Mouse (Mus musculus) hindbrain, embryonic 13.5 days (tissue): ENCODE data around the gene Qsox2. TPM values are rescaled to one million over a fixed set of nuclear protein-coding genes. Genes with fewer than 3 reads are reported as not detected.

Source experiments
- ATAC-seq: fragments of 200-750 bp; cut with Nextera tagmentation; 2 replicates; pipeline ENCODE4 v1.8.0; 2017; ENCODE audit warnings: moderate TSS enrichment; ENCODE audit not compliant: low FRiP score
- H3K27ac ChIP-seq: fragments of 300-500 bp; sonication (generic); 2 replicates; pipeline ENCODE4 v1.5.1; 2015; ENCODE audit warnings: inconsistent platforms, mild to moderate bottlenecking, moderate library complexity
- H3K27me3 ChIP-seq: fragments of 300-500 bp; sonication (generic); 2 replicates; pipeline ENCODE4 v1.6.1; 2015; ENCODE audit warnings: mild to moderate bottlenecking, inconsistent platforms
- H3K36me3 ChIP-seq: fragments of 300-500 bp; sonication (generic); 2 replicates; pipeline ENCODE4 v1.6.1; 2015; ENCODE audit warnings: mild to moderate bottlenecking, inconsistent platforms
- H3K4me1 ChIP-seq: fragments of 300-500 bp; sonication (generic); replicated peaks from 2 replicates; pipeline ENCODE4 v1.6.1; 2015; ENCODE audit warnings: inconsistent platforms
- H3K4me2 ChIP-seq: fragments of 300-500 bp; sonication (generic); 2 replicates; pipeline ENCODE4 v1.6.1; 2015; ENCODE audit warnings: inconsistent platforms, mild to moderate bottlenecking, moderate library complexity
- H3K4me3 ChIP-seq: fragments of 300-500 bp; sonication (generic); 2 replicates; pipeline ENCODE4 v1.5.1; 2015; ENCODE audit warnings: mild to moderate bottlenecking, inconsistent platforms
- H3K9ac ChIP-seq: fragments of 300-500 bp; sonication (generic); 2 replicates; pipeline ENCODE4 v1.6.1; 2015; ENCODE audit warnings: mild to moderate bottlenecking, inconsistent platforms
- H3K9me3 ChIP-seq: fragments of 300-500 bp; sonication (generic); 2 replicates; pipeline ENCODE4 v1.6.1; 2016; ENCODE audit warnings: inconsistent platforms
- WGBS: fragments of 180-500 bp; shearing (Covaris S2); methylation state at CpG from one replicate; pipeline ENCODE4 v1.1.7; 2015; 5-methylcytosine and 5-hydroxymethylcytosine counted together
- polyA plus RNA-seq: library from polyadenylated mRNA; unstranded; fragments of >200 nt; fragmentation: Nextera tagmentation; extraction: Ambion mirVana; gene quantifications from 2 replicates; pipeline ENCODE4 v1.2.1, GENCODE M21; 2015

Qsox2 gene
- 13.2 and 13.9 TPM in 2 replicates for polyA plus RNA-seq

- H3K27me3 ChIP-seq, result no peaks in the 10 kb centered on the region
- no peaks in the 10 kb centered on the region for H3K36me3 ChIP-seq
- H3K4me1 ChIP-seq, result peaks cover 32% of the 10 kb centered on the region
- H3K9ac ChIP-seq, result peak within 1 kb of the TSS; percentile 90
- no peaks in the 10 kb centered on the region for H3K9me3 ChIP-seq
- H3K4me3 ChIP-seq, result peak within 1 kb of the TSS; percentile 90
- 2% methylated on average over 36 of the region's 36 CpGs for WGBS
- peak within 1 kb of the TSS; percentile 88 for H3K27ac ChIP-seq
- peak within 1 kb of the TSS; percentile 82 for H3K4me2 ChIP-seq
- ATAC-seq, result peak; percentile 81
These were observed at the start of gene Qsox2 for GRCm38 (mm10) chr2:26237290-26237782. Qsox2 (minus strand) TSS chr2:26237525.

DNA sequence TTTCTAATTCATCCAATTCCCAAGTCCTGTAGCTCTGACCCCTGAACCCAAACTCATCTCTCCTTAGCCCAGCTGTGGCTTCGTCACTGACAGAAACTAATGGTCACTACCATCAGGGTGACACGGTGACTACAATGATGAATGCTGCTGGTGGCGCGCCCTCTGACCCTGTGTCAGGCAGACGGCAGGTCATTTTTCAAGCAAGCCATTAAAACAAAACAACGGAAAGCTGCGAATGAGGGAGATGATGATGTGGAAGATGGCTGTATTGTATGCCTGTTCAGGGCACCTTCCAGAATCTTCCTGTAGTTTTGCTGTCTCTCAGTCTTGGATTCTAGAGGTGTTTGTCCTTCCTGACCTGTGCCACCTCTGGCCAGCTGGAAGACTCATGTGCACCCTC lies 49.1 kb upstream of the Qsox2 start:
- ATAC-seq, result no peak
- Histone ChIP-seq H3K36me3 (no peaks in the 10 kb centered on the region), H3K9ac (no peak overlapping the region), H3K4me2 (no peak overlapping the region), H3K27me3 (no peaks in the 10 kb centered on the region), H3K27ac (no peak overlapping the region), H3K9me3 (no peaks in the 10 kb centered on the region), H3K4me3 (no peak overlapping the region), H3K4me1 (peaks cover 11% of the 10 kb centered on the region)
- WGBS, result 24% methylated on average over 7 of the region's 7 CpGs

- Histone ChIP-seq H3K4me3 (no peak overlapping the region), H3K36me3 (no peaks in the 10 kb centered on the region), H3K4me1 (peaks cover 11% of the 10 kb centered on the region), H3K27me3 (no peaks in the 10 kb centered on the region), H3K27ac (no peak overlapping the region), H3K9me3 (no peaks in the 10 kb centered on the region), H3K4me2 (no peak overlapping the region), H3K9ac (no peak overlapping the region; the same call in 1 of the 2 replicates)
- ATAC-seq, result no peak
- WGBS, result 38% methylated on average over 7 of the region's 7 CpGs
These were observed 48.5 kb upstream of the Qsox2 start for GRCm38 (mm10) chr2:26285804-26286203.

- 73% methylated on average over 11 of the region's 11 CpGs for WGBS
- no peak overlapping the region for H3K9ac ChIP-seq
These were observed 43.3 kb upstream of the Qsox2 start for GRCm38 (mm10) chr2:26280594-26280993.

DNA sequence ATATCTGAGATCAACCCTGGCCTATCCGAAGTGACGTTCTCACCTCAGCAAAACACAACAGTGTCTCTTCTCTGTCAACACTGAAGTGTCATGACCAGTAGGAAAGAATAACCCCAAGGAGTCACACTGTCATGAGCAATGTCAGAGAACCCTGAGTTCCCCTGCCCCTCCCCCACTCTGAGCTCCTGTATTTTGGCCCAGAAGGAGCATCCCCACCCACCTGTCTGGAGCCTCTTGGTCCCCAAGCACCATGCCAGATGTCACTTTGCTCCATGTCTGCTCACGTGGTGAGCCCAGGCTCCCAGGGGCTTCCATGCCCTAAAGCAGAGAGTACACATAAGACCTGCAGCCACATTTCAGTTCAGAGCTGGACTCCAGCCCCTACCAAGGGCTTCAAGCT lies 42.4 kb upstream of the Qsox2 start:
- H3K4me2 ChIP-seq, result no peak overlapping the region
- no peak overlapping the region for H3K27ac ChIP-seq
- H3K4me1 ChIP-seq, result peaks cover 5% of the 10 kb centered on the region; the same call in 1 of the 2 replicates
- no peaks in the 10 kb centered on the region for H3K9me3 ChIP-seq
- H3K27me3 ChIP-seq, result no peaks in the 10 kb centered on the region
- H3K9ac ChIP-seq, result no peak overlapping the region
- no peak overlapping the region for H3K4me3 ChIP-seq
- WGBS, result 79% methylated on average over 3 of the region's 3 CpGs
- ATAC-seq, result no peak
- H3K36me3 ChIP-seq, result no peaks in the 10 kb centered on the region

More at GRCm38 (mm10) chr2:26280594-26280993, 43.3 kb upstream of the Qsox2 start:
- H3K4me3 ChIP-seq, result no peak overlapping the region
- ATAC-seq, result no peak
- no peak overlapping the region for H3K4me2 ChIP-seq
- no peaks in the 10 kb centered on the region for H3K9me3 ChIP-seq
- H3K36me3 ChIP-seq, result no peaks in the 10 kb centered on the region
- H3K27ac ChIP-seq, result no peak overlapping the region
- H3K4me1 ChIP-seq, result peaks cover 7% of the 10 kb centered on the region
- H3K27me3 ChIP-seq, result no peaks in the 10 kb centered on the region

DNA sequence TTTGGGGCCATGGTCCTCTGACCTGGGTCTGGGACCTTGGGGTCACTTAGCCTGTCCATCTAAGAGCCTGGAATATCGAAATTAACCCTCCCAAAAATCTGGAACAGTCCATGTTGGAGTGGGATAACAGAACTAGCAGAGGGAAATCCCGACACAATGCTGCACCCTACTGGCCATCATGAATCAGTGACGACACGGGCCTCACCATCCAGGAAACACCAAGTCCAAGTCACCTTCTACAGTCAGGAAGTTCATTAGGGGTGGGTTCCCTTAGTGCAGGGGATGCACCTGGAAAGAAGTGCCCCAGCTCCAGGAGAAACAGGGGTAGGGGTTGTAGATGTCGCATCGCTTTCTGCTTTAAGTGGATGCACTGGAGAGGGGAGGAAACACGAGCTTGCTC lies 36.3 kb upstream of the Qsox2 start:
- WGBS, result 25% methylated on average over 7 of the region's 7 CpGs
- Histone ChIP-seq H3K9ac (no peak overlapping the region), H3K27me3 (no peaks in the 10 kb centered on the region), H3K4me2 (no peak overlapping the region), H3K4me1 (no peaks in the 10 kb centered on the region), H3K9me3 (no peaks in the 10 kb centered on the region), H3K4me3 (no peak overlapping the region), H3K36me3 (no peaks in the 10 kb centered on the region), H3K27ac (no peak overlapping the region)
- 0 out of 2 replicates have a peak, but pooled peaks have one; percentile 54 for ATAC-seq

GRCm38 (mm10) chr2:26268216-26268615 lies 30.9 kb upstream of the Qsox2 start:
- Histone ChIP-seq H3K9me3 (no peaks in the 10 kb centered on the region), H3K27me3 (no peaks in the 10 kb centered on the region), H3K9ac (no peak overlapping the region), H3K27ac (no peak overlapping the region), H3K36me3 (no peaks in the 10 kb centered on the region), H3K4me2 (no peak overlapping the region), H3K4me3 (no peak overlapping the region), H3K4me1 (no peaks in the 10 kb centered on the region)
- WGBS, result 73% methylated on average over 3 of the region's 3 CpGs
- ATAC-seq, result no peak

GRCm38 (mm10) chr2:26266066-26266742 lies 28.9 kb upstream of the Qsox2 start:
- H3K27me3 ChIP-seq, result no peaks in the 10 kb centered on the region
- 86% methylated on average over 10 of the region's 10 CpGs for WGBS
- H3K36me3 ChIP-seq, result no peaks in the 10 kb centered on the region
- H3K4me3 ChIP-seq, result no peak overlapping the region
- no peaks in the 10 kb centered on the region for H3K9me3 ChIP-seq
- no peak overlapping the region for H3K9ac ChIP-seq
- no peak overlapping the region for H3K4me2 ChIP-seq
- H3K27ac ChIP-seq, result no peak overlapping the region
- H3K4me1 ChIP-seq, result no peaks in the 10 kb centered on the region
- ATAC-seq, result no peak

DNA sequence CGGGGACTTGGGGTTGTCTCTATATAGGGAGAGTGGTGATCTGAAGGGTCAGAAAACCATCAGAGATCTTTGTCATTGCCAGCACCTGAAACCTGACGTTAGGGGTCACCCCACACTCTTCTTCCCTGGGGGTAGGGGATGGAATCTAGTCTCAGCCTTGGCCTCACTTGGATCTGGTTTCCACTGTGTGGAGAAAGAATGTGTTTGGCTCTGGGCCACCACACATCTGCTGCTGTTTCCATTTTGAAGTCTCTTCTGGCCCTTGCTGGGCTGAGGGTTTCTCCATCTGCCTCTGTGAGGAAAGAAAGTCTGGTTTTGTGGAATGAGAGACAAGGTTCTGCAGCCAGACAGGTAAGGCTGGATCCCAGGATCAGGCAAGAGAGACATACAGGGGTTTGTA lies 27.8 kb upstream of the Qsox2 start:
- H3K27me3 ChIP-seq, result no peaks in the 10 kb centered on the region
- no peak overlapping the region for H3K27ac ChIP-seq
- 74% methylated on average over 2 of the region's 2 CpGs for WGBS
- no peak overlapping the region for H3K4me2 ChIP-seq
- no peak for ATAC-seq
- H3K36me3 ChIP-seq, result no peaks in the 10 kb centered on the region
- H3K4me1 ChIP-seq, result no peaks in the 10 kb centered on the region
- no peaks in the 10 kb centered on the region for H3K9me3 ChIP-seq
- H3K9ac ChIP-seq, result no peak overlapping the region
- no peak overlapping the region for H3K4me3 ChIP-seq

GRCm38 (mm10) chr2:26264646-26265045 lies 27.3 kb upstream of the Qsox2 start:
- Histone ChIP-seq H3K36me3 (no peaks in the 10 kb centered on the region), H3K4me2 (no peak overlapping the region), H3K4me3 (no peak overlapping the region), H3K27ac (no peak overlapping the region), H3K9me3 (no peaks in the 10 kb centered on the region), H3K9ac (no peak overlapping the region), H3K27me3 (no peaks in the 10 kb centered on the region), H3K4me1 (no peaks in the 10 kb centered on the region)
- 75% methylated on average over 4 of the region's 4 CpGs for WGBS
- ATAC-seq, result no peak

DNA sequence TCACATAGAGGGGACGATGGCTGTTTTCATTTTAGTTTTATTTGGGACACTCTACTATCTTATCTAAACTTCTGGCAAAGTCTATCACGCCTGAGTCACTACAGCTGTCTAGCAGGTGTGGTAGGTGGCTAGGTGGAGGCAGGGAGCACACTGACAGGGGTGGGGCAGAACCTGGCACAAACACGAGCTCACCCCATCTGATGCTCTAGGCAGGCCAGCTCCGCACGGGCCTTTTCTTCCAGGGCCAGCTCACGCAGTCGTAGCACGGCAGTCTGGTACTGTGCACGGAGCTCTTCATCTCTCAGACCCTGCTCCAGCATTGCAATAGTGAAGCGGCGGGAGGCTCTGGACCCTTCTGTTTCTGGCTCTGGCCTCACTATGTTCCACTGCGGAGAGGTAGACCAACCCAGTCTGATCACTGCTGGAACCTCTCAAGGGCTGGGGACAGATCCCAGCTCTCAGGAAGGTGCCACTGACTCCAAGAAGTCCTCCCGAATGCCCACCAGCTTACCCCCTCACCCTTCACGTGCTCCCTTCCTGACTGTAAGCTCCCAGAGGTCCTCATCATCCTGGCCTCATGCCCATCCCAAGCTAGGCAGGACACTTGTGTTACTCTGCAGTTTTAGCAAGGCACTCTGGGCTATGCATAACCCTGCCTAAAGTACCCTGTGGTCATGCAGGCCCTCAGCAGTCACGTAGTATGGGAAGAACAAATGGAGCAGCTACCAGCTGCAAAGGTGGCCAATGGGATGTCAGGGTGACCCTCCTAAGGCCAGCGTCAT lies 20.2 kb upstream of the Qsox2 start:
- H3K9ac ChIP-seq, result no peak overlapping the region
- H3K27me3 ChIP-seq, result no peaks in the 10 kb centered on the region
- H3K4me2 ChIP-seq, result no peak overlapping the region
- no peak for ATAC-seq
- no peaks in the 10 kb centered on the region for H3K36me3 ChIP-seq
- H3K4me3 ChIP-seq, result no peak overlapping the region
- H3K4me1 ChIP-seq, result no peaks in the 10 kb centered on the region
- no peak overlapping the region for H3K27ac ChIP-seq
- WGBS, result 89% methylated on average over 16 of the region's 16 CpGs
- H3K9me3 ChIP-seq, result no peaks in the 10 kb centered on the region

DNA sequence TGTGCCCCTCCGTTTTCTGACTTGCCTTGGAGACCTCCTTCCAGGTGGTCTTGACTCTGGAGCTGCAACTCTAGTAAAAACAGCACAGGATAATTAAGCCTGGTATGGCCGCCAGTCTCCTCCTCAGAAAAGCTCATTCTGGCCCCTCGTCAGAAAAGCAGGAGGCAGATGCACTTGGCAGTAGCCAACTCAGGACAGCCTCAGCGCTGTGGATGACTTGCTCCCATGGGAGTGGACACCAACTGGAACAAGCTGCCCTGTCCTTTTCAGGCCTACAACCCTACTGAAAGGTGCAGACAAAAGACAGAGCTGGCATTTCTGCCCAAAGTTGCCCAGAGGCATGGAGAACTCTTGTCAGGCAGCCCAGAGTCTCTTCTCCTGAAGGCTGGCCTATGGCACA lies 17.5 kb upstream of the Qsox2 start:
- no peak for ATAC-seq
- Histone ChIP-seq H3K9me3 (no peaks in the 10 kb centered on the region), H3K36me3 (no peaks in the 10 kb centered on the region), H3K9ac (no peak overlapping the region), H3K27ac (no peak overlapping the region), H3K4me1 (no peaks in the 10 kb centered on the region), H3K27me3 (peaks cover 4% of the 10 kb centered on the region; the same call in 1 of the 2 replicates), H3K4me3 (no peak overlapping the region), H3K4me2 (no peak overlapping the region)
- 68% methylated on average over 4 of the region's 4 CpGs for WGBS
